Mouse (Mus musculus): ENCODE results near the gene Aff4. TPM values are rescaled to one million over a fixed set of nuclear protein-coding genes. Genes with fewer than 3 reads are reported as not detected.

Gene Aff4
- polyA plus RNA-seq, 1 experiment from 2014 or later, result 46.0 TPM

- Histone ChIP-seq H3K4me1 (replicated peaks; ENCODE audit: control insufficient read depth, insufficient read depth, low read length) (no peaks in the 10 kb centered on the region), H3K9me3 (ENCODE audit: control insufficient read depth, low read length) (no peaks in the 10 kb centered on the region), H3K36me3 (ENCODE audit: control insufficient read depth, insufficient read depth, low read length) (no peaks in the 10 kb centered on the region), H3K27ac (ENCODE audit: low read depth, low read length) (peak overlapping the region; percentile 86), H3K27me3 (ENCODE audit: control insufficient read depth, insufficient read depth, low read length) (no peaks in the 10 kb centered on the region), H3K9ac (ENCODE audit: low read length) (peak overlapping the region; percentile 90), H3K4me3 (ENCODE audit: low read depth, low read length) (peak overlapping the region; percentile 98), H3K4me2 (ENCODE audit: low read depth, low read length, severe bottlenecking) (peak overlapping the region; percentile 87)
- WGBS, result under 1% methylated on average over 35 of the region's 35 CpGs
- peak; percentile 37; the same call in 1 of the 2 replicates for ATAC-seq (replicated peaks; ENCODE audit: low FRiP score)
- peak; percentile 84 for DNase-seq (ENCODE audit: low spot score)
These were observed 750 bp downstream of the Aff4 start for GRCm38 (mm10) chr11:53351224-53351942.

- DNase-seq (ENCODE audit: low spot score), result no peak
- 5% methylated on average over 14 of the region's 14 CpGs for WGBS
These were observed 1.4 kb downstream of the Aff4 start for GRCm38 (mm10) chr11:53351943-53352590.

GRCm38 (mm10) chr11:53358504-53359155 is 8.0 kb downstream of the Aff4 start:
- 94% methylated on average over 5 of the region's 5 CpGs for WGBS
- H3K9me3 ChIP-seq (ENCODE audit: control insufficient read depth, low read length), result no peaks in the 10 kb centered on the region

More at GRCm38 (mm10) chr11:53351943-53352590, 1.4 kb downstream of the Aff4 start:
- H3K4me3 ChIP-seq (ENCODE audit: low read depth, low read length), result peak overlapping the region; percentile 98
- H3K27ac ChIP-seq (ENCODE audit: low read depth, low read length), result peak overlapping the region; percentile 86
- H3K4me1 ChIP-seq (replicated peaks; ENCODE audit: control insufficient read depth, insufficient read depth, low read length), result no peaks in the 10 kb centered on the region
- no peaks in the 10 kb centered on the region for H3K9me3 ChIP-seq (ENCODE audit: control insufficient read depth, low read length)
- H3K9ac ChIP-seq (ENCODE audit: low read length), result peak overlapping the region; percentile 90
- no peaks in the 10 kb centered on the region for H3K27me3 ChIP-seq (ENCODE audit: control insufficient read depth, insufficient read depth, low read length)
- peak overlapping the region; percentile 87 for H3K4me2 ChIP-seq (ENCODE audit: low read depth, low read length, severe bottlenecking)
- no peak for ATAC-seq (replicated peaks; ENCODE audit: low FRiP score)
- H3K36me3 ChIP-seq (ENCODE audit: control insufficient read depth, insufficient read depth, low read length), result no peaks in the 10 kb centered on the region

DNA sequence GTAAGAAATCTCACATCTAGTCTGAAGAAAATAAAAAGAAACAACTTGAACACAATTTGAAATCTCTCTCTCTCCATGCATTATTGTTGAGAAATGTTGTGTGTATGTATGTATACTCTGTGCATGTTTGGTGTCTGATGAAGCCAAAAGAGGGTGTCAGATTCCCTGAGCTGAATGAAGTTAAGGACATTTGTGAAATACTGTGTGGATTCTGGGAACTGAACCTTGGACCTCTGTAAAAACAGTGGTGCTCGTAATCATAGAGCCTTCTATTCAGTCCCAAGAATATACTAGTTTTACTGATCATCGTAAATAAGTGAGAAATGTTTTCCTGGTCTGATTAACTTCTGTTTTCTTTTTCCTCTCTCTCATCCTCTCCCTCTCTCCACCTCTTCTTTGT is 16.4 kb downstream of the Aff4 start:
- DNase-seq (ENCODE audit: low spot score) (no peak), ATAC-seq (replicated peaks; ENCODE audit: low FRiP score) (no peak)
- WGBS, result 90% methylated on average over 2 of the region's 2 CpGs
- H3K4me3 ChIP-seq (ENCODE audit: low read depth, low read length), result no peak overlapping the region
- no peak overlapping the region for H3K9ac ChIP-seq (ENCODE audit: low read length)
- no peak overlapping the region for H3K27ac ChIP-seq (ENCODE audit: low read depth, low read length)
- no peak overlapping the region for H3K4me2 ChIP-seq (ENCODE audit: low read depth, low read length, severe bottlenecking)
- no peaks in the 10 kb centered on the region for H3K9me3 ChIP-seq (ENCODE audit: control insufficient read depth, low read length)
- no peaks in the 10 kb centered on the region for H3K27me3 ChIP-seq (ENCODE audit: control insufficient read depth, insufficient read depth, low read length)
- no peaks in the 10 kb centered on the region; the same call in 1 of the 2 replicates for H3K36me3 ChIP-seq (ENCODE audit: control insufficient read depth, insufficient read depth, low read length)
- H3K4me1 ChIP-seq (replicated peaks; ENCODE audit: control insufficient read depth, insufficient read depth, low read length), result no peaks in the 10 kb centered on the region

More at GRCm38 (mm10) chr11:53358504-53359155, 8.0 kb downstream of the Aff4 start:
- DNase-seq (ENCODE audit: low spot score), result no peak
- no peaks in the 10 kb centered on the region for H3K27me3 ChIP-seq (ENCODE audit: control insufficient read depth, insufficient read depth, low read length)
- H3K9ac ChIP-seq (ENCODE audit: low read length), result no peak overlapping the region
- no peak for ATAC-seq (replicated peaks; ENCODE audit: low FRiP score)
- H3K4me1 ChIP-seq (replicated peaks; ENCODE audit: control insufficient read depth, insufficient read depth, low read length), result no peaks in the 10 kb centered on the region
- no peaks in the 10 kb centered on the region; the same call in 1 of the 2 replicates for H3K36me3 ChIP-seq (ENCODE audit: control insufficient read depth, insufficient read depth, low read length)
- H3K4me2 ChIP-seq (ENCODE audit: low read depth, low read length, severe bottlenecking), result no peak overlapping the region
- H3K27ac ChIP-seq (ENCODE audit: low read depth, low read length), result no peak overlapping the region
- no peak overlapping the region for H3K4me3 ChIP-seq (ENCODE audit: low read depth, low read length)

DNA sequence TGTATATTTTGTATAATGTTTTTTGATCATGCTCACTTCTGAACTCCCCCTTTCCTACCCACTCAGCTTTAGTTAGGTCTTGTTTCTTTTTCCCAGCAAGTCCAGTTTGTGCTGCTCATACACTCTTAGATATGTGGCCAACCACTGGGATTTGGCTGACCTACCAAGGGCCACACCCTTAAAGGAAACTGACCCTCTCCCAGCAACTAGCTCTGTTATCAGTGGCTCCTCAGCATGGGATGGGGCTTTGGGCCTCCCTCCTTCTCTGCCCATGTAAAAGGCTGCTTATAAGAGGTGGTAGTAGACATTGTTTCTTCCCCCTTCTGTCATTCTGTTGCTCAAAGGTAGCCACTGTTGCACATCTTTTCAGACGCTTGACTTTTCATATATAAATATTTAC is 28.3 kb downstream of the Aff4 start:
- Histone ChIP-seq H3K36me3 (ENCODE audit: control insufficient read depth, insufficient read depth, low read length) (no peaks in the 10 kb centered on the region; the same call in 1 of the 2 replicates), H3K4me2 (ENCODE audit: low read depth, low read length, severe bottlenecking) (no peak overlapping the region), H3K4me3 (ENCODE audit: low read depth, low read length) (no peak overlapping the region), H3K27ac (ENCODE audit: low read depth, low read length) (no peak overlapping the region), H3K27me3 (ENCODE audit: control insufficient read depth, insufficient read depth, low read length) (no peaks in the 10 kb centered on the region), H3K9me3 (ENCODE audit: control insufficient read depth, low read length) (no peaks in the 10 kb centered on the region), H3K4me1 (replicated peaks; ENCODE audit: control insufficient read depth, insufficient read depth, low read length) (no peaks in the 10 kb centered on the region), H3K9ac (ENCODE audit: low read length) (no peak overlapping the region)
- ATAC-seq (replicated peaks; ENCODE audit: low FRiP score) (no peak), DNase-seq (ENCODE audit: low spot score) (no peak)
- 92% methylated on average over 1 of the region's 1 CpGs for whole genome bisulfite sequencing

GRCm38 (mm10) chr11:53383758-53384428 is 33.3 kb downstream of the Aff4 start:
- Histone ChIP-seq H3K4me1 (replicated peaks; ENCODE audit: control insufficient read depth, insufficient read depth, low read length) (no peaks in the 10 kb centered on the region), H3K9ac (ENCODE audit: low read length) (no peak overlapping the region), H3K27ac (ENCODE audit: low read depth, low read length) (no peak overlapping the region), H3K4me2 (ENCODE audit: low read depth, low read length, severe bottlenecking) (no peak overlapping the region), H3K4me3 (ENCODE audit: low read depth, low read length) (no peak overlapping the region), H3K9me3 (ENCODE audit: control insufficient read depth, low read length) (no peaks in the 10 kb centered on the region), H3K27me3 (ENCODE audit: control insufficient read depth, insufficient read depth, low read length) (no peaks in the 10 kb centered on the region), H3K36me3 (ENCODE audit: control insufficient read depth, insufficient read depth, low read length) (no peaks in the 10 kb centered on the region)
- WGBS, result 98% methylated on average over 2 of the region's 2 CpGs
- no peak for DNase-seq (ENCODE audit: low spot score)
- no peak for ATAC-seq (replicated peaks; ENCODE audit: low FRiP score)

DNA sequence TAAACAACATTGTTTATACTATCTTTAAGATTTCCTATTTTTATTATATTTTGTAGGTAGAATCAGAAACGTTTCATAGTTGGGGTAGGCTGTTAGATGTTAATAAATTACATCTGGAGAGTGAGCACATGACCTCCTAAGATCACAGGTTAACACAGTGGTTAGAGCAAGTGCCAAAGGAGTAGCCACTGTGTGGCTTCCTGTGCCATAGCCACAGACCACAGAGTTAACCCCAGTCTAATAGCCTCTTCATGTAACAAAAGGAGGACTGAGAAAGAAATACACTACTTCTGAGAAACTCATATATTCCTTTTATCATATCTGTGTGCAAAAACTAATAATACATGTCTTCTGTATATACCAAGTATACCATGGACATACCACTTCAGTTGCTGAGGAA is 43.2 kb downstream of the Aff4 start:
- ATAC-seq (replicated peaks; ENCODE audit: low FRiP score) (no peak), DNase-seq (ENCODE audit: low spot score) (no peak)
- Histone ChIP-seq H3K27me3 (ENCODE audit: control insufficient read depth, insufficient read depth, low read length) (no peaks in the 10 kb centered on the region), H3K27ac (ENCODE audit: low read depth, low read length) (no peak overlapping the region), H3K36me3 (ENCODE audit: control insufficient read depth, insufficient read depth, low read length) (peaks cover 8% of the 10 kb centered on the region), H3K4me3 (ENCODE audit: low read depth, low read length) (no peak overlapping the region), H3K9me3 (ENCODE audit: control insufficient read depth, low read length) (no peaks in the 10 kb centered on the region), H3K4me2 (ENCODE audit: low read depth, low read length, severe bottlenecking) (no peak overlapping the region), H3K9ac (ENCODE audit: low read length) (no peak overlapping the region), H3K4me1 (replicated peaks; ENCODE audit: control insufficient read depth, insufficient read depth, low read length) (no peaks in the 10 kb centered on the region)
- 96% methylated on average over 1 of the region's 1 CpGs for WGBS

DNA sequence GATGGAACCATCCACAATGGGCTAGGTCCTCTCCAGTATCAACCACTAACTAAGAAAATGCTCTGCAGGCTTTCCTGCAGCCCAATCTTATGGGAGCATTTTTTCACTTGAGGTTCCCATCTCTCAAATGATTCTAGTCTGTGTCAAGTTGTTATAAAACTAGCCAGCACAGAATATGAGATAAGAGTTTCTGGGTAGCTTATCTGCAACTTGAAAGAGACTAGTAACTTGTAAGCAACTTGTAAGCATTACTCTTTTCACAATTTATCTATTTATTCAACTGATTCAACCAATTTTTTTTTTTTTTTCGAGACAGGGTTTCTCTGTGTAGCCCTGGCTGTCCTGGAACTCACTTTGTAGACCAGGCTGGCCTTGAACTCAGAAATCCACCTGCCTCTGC is 53.0 kb downstream of the Aff4 start:
- 76% methylated on average over 1 of the region's 1 CpGs for WGBS
- Histone ChIP-seq H3K4me1 (replicated peaks; ENCODE audit: control insufficient read depth, insufficient read depth, low read length) (no peaks in the 10 kb centered on the region), H3K9me3 (ENCODE audit: control insufficient read depth, low read length) (no peaks in the 10 kb centered on the region), H3K4me3 (ENCODE audit: low read depth, low read length) (no peak overlapping the region), H3K36me3 (ENCODE audit: control insufficient read depth, insufficient read depth, low read length) (peaks cover 6% of the 10 kb centered on the region; the same call in 1 of the 2 replicates), H3K27ac (ENCODE audit: low read depth, low read length) (no peak overlapping the region), H3K27me3 (ENCODE audit: control insufficient read depth, insufficient read depth, low read length) (no peaks in the 10 kb centered on the region), H3K9ac (ENCODE audit: low read length) (no peak overlapping the region), H3K4me2 (ENCODE audit: low read depth, low read length, severe bottlenecking) (no peak overlapping the region)
- ATAC-seq (replicated peaks; ENCODE audit: low FRiP score) (no peak), DNase-seq (ENCODE audit: low spot score) (no peak)
